Mouse (Mus musculus): Measurements from ENCODE around the gene Galnt9. TPM values are rescaled to one million over a fixed set of nuclear protein-coding genes. Genes with fewer than 3 reads are reported as not detected.

Galnt9 gene
- total RNA-seq, 1 experiment: 0.40 TPM

DNA sequence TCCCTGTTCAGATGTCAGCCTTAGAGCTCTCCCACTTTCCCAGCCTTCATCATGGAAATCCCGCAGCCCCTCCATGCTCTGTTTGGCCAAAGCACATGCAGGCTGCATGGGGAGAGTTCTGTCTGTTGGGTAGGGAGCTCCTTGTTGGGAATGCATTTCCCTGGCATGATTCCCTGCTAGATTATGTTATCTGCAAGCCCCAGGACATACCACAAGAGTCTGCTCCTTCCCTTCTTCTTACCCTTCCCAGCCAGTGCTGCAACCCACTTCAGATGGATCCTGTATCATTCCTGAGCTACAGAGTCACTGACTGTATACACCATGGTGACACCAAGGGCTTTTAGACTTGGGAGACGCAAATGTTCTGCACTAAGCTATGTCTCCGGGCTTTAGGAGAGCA is 65.3 kb downstream of the Galnt9 start:
- Histone ChIP-seq H3K36me3 (ENCODE audit: control insufficient read depth, insufficient read depth, low read length, poor library complexity, severe bottlenecking) (no peaks in the 10 kb centered on the region), H3K4me3 (ENCODE audit: insufficient read depth in 1 of 2, low read depth in 1 of 2, low read length in 2 of 2, poor library complexity in 1 of 2, severe bottlenecking in 1 of 2) (no peak overlapping the region), H3K9me3 (ENCODE audit: control insufficient read depth, insufficient read depth, low read depth, low read length) (no peaks in the 10 kb centered on the region), H3K27ac (ENCODE audit: insufficient read depth, low read depth, low read length, poor library complexity, severe bottlenecking) (no peak overlapping the region), H3K9ac (ENCODE audit: insufficient read depth, low read depth, low read length, poor library complexity, severe bottlenecking) (no peak overlapping the region), H3K4me1 (ENCODE audit: control insufficient read depth in 2 of 2, insufficient read depth in 2 of 2, low read length in 2 of 2, poor library complexity in 1 of 2) (no peaks in the 10 kb centered on the region)
- in situ Hi-C loops (cut with MboI; ENCODE audit: low sequenced_read_pairs in 2 of 2, unreplicated experiment in 2 of 2): no loop called here
- no peak for DNase-seq (ENCODE audit: low read depth, low spot score)
- TF ChIP-seq ZC3H11A (IDR thresholded peaks at IDR 0.05; ENCODE audit: borderline replicate concordance, low read depth, low read length) (no peak), MAFK (IDR thresholded peaks at IDR 0.05; ENCODE audit: insufficient read depth, low read depth, low read length) (no peak), CHD2 (IDR thresholded peaks at IDR 0.05; ENCODE audit: low read depth, low read length) (no peak), HCFC1 (IDR thresholded peaks at IDR 0.05; ENCODE audit: borderline replicate concordance, insufficient read depth, low read length) (no peak), ZNF384 (IDR thresholded peaks at IDR 0.05; ENCODE audit: low read depth, low read length) (no peak)

DNA sequence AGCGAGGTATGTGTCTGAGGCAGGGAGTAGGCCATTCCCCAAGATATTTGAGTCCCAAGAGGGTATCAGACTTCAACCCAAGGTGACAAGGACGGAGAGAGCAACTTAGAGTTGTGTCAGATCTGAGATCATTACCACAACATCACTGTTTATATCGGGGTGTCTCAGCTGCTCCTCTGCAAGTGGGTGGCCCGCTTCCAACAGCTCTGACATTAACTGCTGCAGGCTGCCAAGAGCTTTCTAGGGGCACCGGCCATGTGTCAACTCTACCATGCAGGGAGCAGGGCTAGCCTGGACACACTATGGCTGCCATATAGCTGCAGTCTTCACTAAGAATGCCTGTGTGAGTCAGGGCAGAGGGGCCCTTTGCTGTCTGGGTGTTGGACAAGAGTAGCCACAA is 65.7 kb downstream of the Galnt9 start:
- Histone ChIP-seq H3K27ac (ENCODE audit: insufficient read depth, low read depth, low read length, poor library complexity, severe bottlenecking) (no peak overlapping the region), H3K9me3 (ENCODE audit: control insufficient read depth, insufficient read depth, low read depth, low read length) (no peaks in the 10 kb centered on the region), H3K9ac (ENCODE audit: insufficient read depth, low read depth, low read length, poor library complexity, severe bottlenecking) (no peak overlapping the region), H3K4me1 (ENCODE audit: control insufficient read depth in 2 of 2, insufficient read depth in 2 of 2, low read length in 2 of 2, poor library complexity in 1 of 2) (no peaks in the 10 kb centered on the region), H3K4me3 (ENCODE audit: insufficient read depth in 1 of 2, low read depth in 1 of 2, low read length in 2 of 2, poor library complexity in 1 of 2, severe bottlenecking in 1 of 2) (no peak overlapping the region), H3K36me3 (ENCODE audit: control insufficient read depth, insufficient read depth, low read length, poor library complexity, severe bottlenecking) (no peaks in the 10 kb centered on the region)
- DNase-seq (ENCODE audit: low read depth, low spot score): no peak
- in situ Hi-C loops (cut with MboI; ENCODE audit: low sequenced_read_pairs in 2 of 2, unreplicated experiment in 2 of 2): loop anchor here in 1 of 2 experiments (10.0 kb wide), 1 partner anchor 115 kb away; no protein-coding TSS in a partner anchor
- no peak for TF ChIP-seq HCFC1 (IDR thresholded peaks at IDR 0.05; ENCODE audit: borderline replicate concordance, insufficient read depth, low read length)
- TF ChIP-seq MAFK (IDR thresholded peaks at IDR 0.05; ENCODE audit: insufficient read depth, low read depth, low read length): no peak
- TF ChIP-seq CHD2 (IDR thresholded peaks at IDR 0.05; ENCODE audit: low read depth, low read length): no peak
- no peak for TF ChIP-seq ZNF384 (IDR thresholded peaks at IDR 0.05; ENCODE audit: low read depth, low read length)
- TF ChIP-seq ZC3H11A (IDR thresholded peaks at IDR 0.05; ENCODE audit: borderline replicate concordance, low read depth, low read length): no peak

DNA sequence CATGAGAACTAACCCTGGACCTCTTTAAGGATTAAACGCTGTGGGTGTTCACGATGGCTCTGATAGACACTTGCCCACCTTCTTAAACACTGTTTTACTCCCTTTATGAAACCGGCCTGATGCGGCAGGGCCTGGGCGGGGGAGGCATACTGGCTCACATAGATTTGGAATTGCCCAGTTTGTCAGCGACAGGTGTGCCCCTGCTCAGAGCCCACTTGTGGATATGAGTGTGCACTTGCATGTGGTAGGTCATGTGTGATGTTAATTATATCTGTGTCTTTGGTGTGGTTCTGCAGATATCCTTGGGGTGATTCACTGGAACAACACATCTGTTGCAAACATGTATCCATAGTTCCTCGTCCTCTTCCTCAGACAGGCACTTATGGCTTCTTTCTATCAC is 66.3 kb downstream of the Galnt9 start:
- Histone ChIP-seq H3K27ac (ENCODE audit: insufficient read depth, low read depth, low read length, poor library complexity, severe bottlenecking) (no peak overlapping the region), H3K4me3 (ENCODE audit: insufficient read depth in 1 of 2, low read depth in 1 of 2, low read length in 2 of 2, poor library complexity in 1 of 2, severe bottlenecking in 1 of 2) (no peak overlapping the region), H3K9me3 (ENCODE audit: control insufficient read depth, insufficient read depth, low read depth, low read length) (no peaks in the 10 kb centered on the region), H3K36me3 (ENCODE audit: control insufficient read depth, insufficient read depth, low read length, poor library complexity, severe bottlenecking) (no peaks in the 10 kb centered on the region), H3K9ac (ENCODE audit: insufficient read depth, low read depth, low read length, poor library complexity, severe bottlenecking) (no peak overlapping the region), H3K4me1 (ENCODE audit: control insufficient read depth in 2 of 2, insufficient read depth in 2 of 2, low read length in 2 of 2, poor library complexity in 1 of 2) (no peaks in the 10 kb centered on the region)
- in situ Hi-C loops (cut with MboI; ENCODE audit: low sequenced_read_pairs in 2 of 2, unreplicated experiment in 2 of 2): loop anchor here in 1 of 2 experiments (10.0 kb wide), 1 partner anchor 116 kb away; no protein-coding TSS in a partner anchor
- TF ChIP-seq ZNF384 (IDR thresholded peaks at IDR 0.05; ENCODE audit: low read depth, low read length): no peak
- TF ChIP-seq ZC3H11A (IDR thresholded peaks at IDR 0.05; ENCODE audit: borderline replicate concordance, low read depth, low read length): no peak
- no peak for TF ChIP-seq MAFK (IDR thresholded peaks at IDR 0.05; ENCODE audit: insufficient read depth, low read depth, low read length)
- TF ChIP-seq CHD2 (IDR thresholded peaks at IDR 0.05; ENCODE audit: low read depth, low read length): no peak
- no peak for TF ChIP-seq HCFC1 (IDR thresholded peaks at IDR 0.05; ENCODE audit: borderline replicate concordance, insufficient read depth, low read length)
- no peak for DNase-seq (ENCODE audit: low read depth, low spot score)

DNA sequence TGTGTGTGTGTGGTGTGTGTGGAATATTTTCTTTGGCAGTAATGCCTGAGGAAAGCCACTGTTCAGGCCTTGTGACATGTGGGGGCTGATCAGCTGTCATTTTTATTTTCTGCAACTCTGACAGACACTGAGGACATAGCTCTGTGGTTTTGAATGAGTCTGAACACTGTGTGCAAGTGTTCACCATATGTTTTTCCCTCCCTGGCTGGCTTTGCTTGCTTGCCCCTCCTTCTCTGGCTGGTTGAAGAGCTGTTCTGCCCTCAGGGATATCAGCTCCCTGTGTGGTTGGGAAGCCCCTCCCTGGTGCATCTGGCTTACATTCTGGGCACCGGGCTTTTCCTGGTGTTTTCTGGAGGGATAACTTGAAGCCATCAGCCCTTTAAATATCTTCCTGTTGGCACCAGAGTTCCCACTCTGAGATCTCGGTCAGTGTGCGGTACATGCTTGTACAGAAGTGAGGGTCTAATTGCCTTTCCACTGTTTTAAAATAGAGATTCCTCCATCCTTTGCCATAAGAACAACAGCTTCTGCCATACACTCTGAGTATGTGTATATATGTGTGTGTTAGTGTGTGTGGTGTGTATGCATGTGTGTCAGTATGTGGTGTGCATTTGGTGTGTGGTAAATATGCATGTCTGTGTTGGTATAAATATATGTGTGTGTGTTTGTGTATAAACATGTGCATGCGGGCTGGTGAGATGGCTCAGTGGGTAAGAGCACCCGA is 67.4 kb downstream of the Galnt9 start:
- Histone ChIP-seq H3K9ac (ENCODE audit: insufficient read depth, low read depth, low read length, poor library complexity, severe bottlenecking) (no peak overlapping the region), H3K27ac (ENCODE audit: insufficient read depth, low read depth, low read length, poor library complexity, severe bottlenecking) (no peak overlapping the region), H3K4me3 (ENCODE audit: insufficient read depth in 1 of 2, low read depth in 1 of 2, low read length in 2 of 2, poor library complexity in 1 of 2, severe bottlenecking in 1 of 2) (no peak overlapping the region), H3K4me1 (ENCODE audit: control insufficient read depth in 2 of 2, insufficient read depth in 2 of 2, low read length in 2 of 2, poor library complexity in 1 of 2) (no peaks in the 10 kb centered on the region), H3K36me3 (ENCODE audit: control insufficient read depth, insufficient read depth, low read length, poor library complexity, severe bottlenecking) (no peaks in the 10 kb centered on the region), H3K9me3 (ENCODE audit: control insufficient read depth, insufficient read depth, low read depth, low read length) (no peaks in the 10 kb centered on the region)
- TF ChIP-seq ZC3H11A (IDR thresholded peaks at IDR 0.05; ENCODE audit: borderline replicate concordance, low read depth, low read length) (no peak), CHD2 (IDR thresholded peaks at IDR 0.05; ENCODE audit: low read depth, low read length) (no peak), MAFK (IDR thresholded peaks at IDR 0.05; ENCODE audit: insufficient read depth, low read depth, low read length) (no peak), ZNF384 (IDR thresholded peaks at IDR 0.05; ENCODE audit: low read depth, low read length) (no peak), HCFC1 (IDR thresholded peaks at IDR 0.05; ENCODE audit: borderline replicate concordance, insufficient read depth, low read length) (no peak)
- no peak for DNase-seq (ENCODE audit: low read depth, low spot score)
- in situ Hi-C loops (cut with MboI; ENCODE audit: low sequenced_read_pairs in 2 of 2, unreplicated experiment in 2 of 2): loop anchor here in 1 of 2 experiments (10.0 kb wide), 1 partner anchor 117 kb away; no protein-coding TSS in a partner anchor
